Mouse (Mus musculus) ES-Bruce4 (cell line): Measurements from ENCODE around the gene Mfsd10.

Experiments used
- CTCF ChIP-seq: IDR thresholded peaks from one replicate; pipeline ENCODE4 v1.8.1; 2011; ENCODE audit warnings: low read depth, low read length
- EP300 ChIP-seq: IDR thresholded peaks from 2 replicates; pipeline ENCODE4 v1.6.1; 2011; ENCODE audit warnings: low read depth, low read length; ENCODE audit not compliant: insufficient read depth

- TF ChIP-seq CTCF: peak; percentile 62
- TF ChIP-seq EP300: no peak
Measured at GRCm38 (mm10) chr5:34642932-34643331, 5.9 kb upstream of the Mfsd10 start.
